8 mouse cellular contexts compared by ENCODE assay signal in the genomic region with DNA sequence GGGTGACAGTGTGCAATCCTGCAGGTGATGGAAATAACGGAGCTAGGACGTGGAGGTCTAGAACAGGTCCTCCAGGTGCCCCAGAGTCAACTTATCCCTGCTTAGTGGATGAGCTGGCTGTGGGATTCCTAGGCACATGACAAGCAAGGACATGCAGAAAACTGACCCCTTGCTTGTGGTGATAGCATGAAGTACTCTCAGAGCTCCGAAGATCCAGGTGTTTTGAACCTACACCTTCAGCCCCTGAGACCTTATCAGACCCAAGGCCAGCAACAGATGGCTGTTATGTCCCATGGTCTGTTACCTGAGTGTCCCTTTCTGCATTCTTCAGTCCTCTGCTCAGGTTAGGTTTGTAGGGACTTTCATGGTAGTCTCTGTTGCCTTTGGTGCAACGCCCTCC. TPM values are rescaled to one million over a fixed set of nuclear protein-coding genes. Genes with fewer than 3 reads are reported as not detected.
DNase-seq lines count a peak whose midpoint lies in the region; ATAC-seq lines count a peak whose summit lies in the region.

No protein-coding gene starts in this region.

- no peaks in the 10 kb centered on the region for H3K9me3 ChIP-seq in forebrain, embryonic 12.5 days
- H3K9me3 ChIP-seq in liver, embryonic 13.5 days (replicated peaks), result no peaks in the 10 kb centered on the region
- H3K9me3 ChIP-seq in stomach, embryonic 15.5 days, result no peaks in the 10 kb centered on the region

- H3K9ac ChIP-seq in forebrain, embryonic 12.5 days, result peak overlapping the region; percentile 67
- 0 out of 2 replicates have a peak overlapping the region, but pooled peaks have one; percentile 33 for H3K9ac ChIP-seq in liver, embryonic 13.5 days
- peak overlapping the region; percentile 54 for H3K9ac ChIP-seq in stomach, embryonic 15.5 days

- 27% methylated on average over 4 of the region's 4 CpGs for WGBS in forebrain, embryonic 12.5 days
- 21% methylated on average over 4 of the region's 4 CpGs for WGBS in liver, embryonic 13.5 days (ENCODE audit: insufficient replicate concordance)
- 22% methylated on average over 4 of the region's 4 CpGs for WGBS in stomach, embryonic 15.5 days

- H3K4me3 ChIP-seq in forebrain, embryonic 12.5 days (replicated peaks), result peak overlapping the region; percentile 65
- peak overlapping the region; percentile 57 for H3K4me3 ChIP-seq in liver, embryonic 13.5 days (replicated peaks)
- peak overlapping the region; percentile 75 for H3K4me3 ChIP-seq in stomach, embryonic 15.5 days (replicated peaks)

- H3K4me2 ChIP-seq in forebrain, embryonic 12.5 days, result peak overlapping the region; percentile 92
- peak overlapping the region; percentile 70 for H3K4me2 ChIP-seq in liver, embryonic 13.5 days
- peak overlapping the region; percentile 95 for H3K4me2 ChIP-seq in stomach, embryonic 15.5 days

- no peaks in the 10 kb centered on the region for H3K36me3 ChIP-seq in forebrain, embryonic 12.5 days (replicated peaks)
- no peaks in the 10 kb centered on the region for H3K36me3 ChIP-seq in liver, embryonic 13.5 days
- no peaks in the 10 kb centered on the region for H3K36me3 ChIP-seq in stomach, embryonic 15.5 days

- H3K27me3 ChIP-seq in forebrain, embryonic 12.5 days, result peaks cover 60% of the 10 kb centered on the region
- peaks cover 50% of the 10 kb centered on the region for H3K27me3 ChIP-seq in liver, embryonic 13.5 days
- H3K27me3 ChIP-seq in stomach, embryonic 15.5 days (replicated peaks), result no peaks in the 10 kb centered on the region

- peaks cover 36% of the 10 kb centered on the region for H3K4me1 ChIP-seq in forebrain, embryonic 12.5 days
- peaks cover 9% of the 10 kb centered on the region; the same call in 1 of the 2 replicates for H3K4me1 ChIP-seq in liver, embryonic 13.5 days (replicated peaks)
- H3K4me1 ChIP-seq in stomach, embryonic 15.5 days, result peaks cover 23% of the 10 kb centered on the region

- ATAC-seq in forebrain, embryonic 12.5 days (ENCODE audit: low FRiP score), result no peak; the same call in 1 of the 2 replicates
- ATAC-seq in liver, embryonic 13.5 days (ENCODE audit: low read depth), result 0 out of 2 replicates have a peak, but pooled peaks have one; percentile 23
- ATAC-seq in stomach, embryonic 15.5 days (ENCODE audit: insufficient read depth, low FRiP score, low read depth), result no peak
- no peak for ATAC-seq in megakaryocyte progenitor cell, adult 5-6 weeks (replicated peaks; ENCODE audit: poor library complexity)

- H3K27ac ChIP-seq in forebrain, embryonic 12.5 days, result no peak overlapping the region
- no peak overlapping the region for H3K27ac ChIP-seq in liver, embryonic 13.5 days
- no peak overlapping the region for H3K27ac ChIP-seq in stomach, embryonic 15.5 days

- peak; percentile 37 for DNase-seq in retina, embryonic 14.5 days (ENCODE audit: low spot score)
- DNase-seq in retina, postnatal 1 day, result no peak
- DNase-seq in liver, embryonic 13.5 days, result no peak
- no peak for DNase-seq in left cerebral cortex, adult 11 months (ENCODE audit: low spot score)
- no peak for DNase-seq in spleen, adult 18-20 months

RNA-seq across cellular contexts. Expression of a gene that starts 2.0 kb away (rescaled TPM):
- polyA plus RNA-seq in forebrain, embryonic 12.5 days (2016; fragmentation: Nextera tagmentation; extraction: Ambion mirVana), result 42.5 and 43.8 TPM in 2 replicates
- polyA plus RNA-seq in liver, embryonic 13.5 days (2015; fragmentation: Nextera tagmentation; extraction: Ambion mirVana), result 9.8 and 10.9 TPM in 2 replicates
- polyA plus RNA-seq in stomach, embryonic 15.5 days (2015; fragmentation: Nextera tagmentation; extraction: Ambion mirVana), result 99.0 and 105 TPM in 2 replicates
- 36.3 and 39.6 TPM in 2 replicates for total RNA-seq in megakaryocyte progenitor cell, adult 5-6 weeks (2015)
- 30.8 and 37.8 TPM in 2 replicates for total RNA-seq in megakaryocyte progenitor cell, adult 5-6 weeks (2017)
